Mouse (Mus musculus) heart, adult 2 months (tissue): ENCODE results near the gene Itch.

Source experiments
- CTCF ChIP-seq: fragments of 200-600 bp; IDR thresholded peaks from 2 replicates; pipeline ENCODE4 v1.8.1; 2022; ENCODE audit warnings: antibody characterized with exemption, mild to moderate bottlenecking, moderate library complexity
- EP300 ChIP-seq: fragments of 200-500 bp; IDR thresholded peaks from 2 replicates; pipeline ENCODE4 v1.6.1; 2011; ENCODE audit warnings: low read depth, low read length, control low read depth; ENCODE audit not compliant: insufficient read depth
- POLR2A ChIP-seq: fragments of 200-500 bp; IDR thresholded peaks from 2 replicates; pipeline ENCODE4 v1.6.1; 2011; ENCODE audit warnings: mild to moderate bottlenecking, low read depth, low read length, control low read depth; ENCODE audit not compliant: insufficient read depth

DNA sequence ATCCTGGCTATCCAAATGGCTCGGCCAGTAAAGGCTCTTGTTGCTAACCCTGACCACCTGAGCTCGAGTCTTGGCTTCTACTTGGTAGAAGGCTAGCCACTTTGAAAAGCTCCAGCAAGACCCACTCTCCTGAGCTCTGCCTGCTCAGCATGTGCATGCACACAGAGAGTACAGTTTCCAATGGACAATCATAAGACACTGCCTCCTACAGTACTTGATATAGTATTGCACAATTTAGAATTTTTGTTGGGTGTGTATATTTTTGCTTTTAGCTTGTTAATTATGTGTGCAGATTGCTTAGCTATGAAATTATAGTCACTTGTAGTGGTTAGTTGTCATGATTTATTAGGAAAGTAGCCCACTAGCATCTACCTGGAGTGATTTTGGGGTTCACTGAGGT is 115.4 kb downstream of the Itch start:
- TF ChIP-seq EP300, result no peak
- TF ChIP-seq POLR2A, result no peak
- peak; percentile 46 for TF ChIP-seq CTCF
